Mouse (Mus musculus) 3T3-L1 (cell line): ENCODE measurements around the gene Ppp6r3.
"Not testable (repeated sequence)": the region's sequence is repeated elsewhere in the genome, so short reads cannot be mapped to it uniquely, and the experiment has no call there.

Source experiments
- DNase-seq: peaks from one replicate; pipeline ENCODE4 v3.0.0-alpha.2; 2015; ENCODE audit warnings: low read depth, low spot score

Ppp6r3 gene

DNA sequence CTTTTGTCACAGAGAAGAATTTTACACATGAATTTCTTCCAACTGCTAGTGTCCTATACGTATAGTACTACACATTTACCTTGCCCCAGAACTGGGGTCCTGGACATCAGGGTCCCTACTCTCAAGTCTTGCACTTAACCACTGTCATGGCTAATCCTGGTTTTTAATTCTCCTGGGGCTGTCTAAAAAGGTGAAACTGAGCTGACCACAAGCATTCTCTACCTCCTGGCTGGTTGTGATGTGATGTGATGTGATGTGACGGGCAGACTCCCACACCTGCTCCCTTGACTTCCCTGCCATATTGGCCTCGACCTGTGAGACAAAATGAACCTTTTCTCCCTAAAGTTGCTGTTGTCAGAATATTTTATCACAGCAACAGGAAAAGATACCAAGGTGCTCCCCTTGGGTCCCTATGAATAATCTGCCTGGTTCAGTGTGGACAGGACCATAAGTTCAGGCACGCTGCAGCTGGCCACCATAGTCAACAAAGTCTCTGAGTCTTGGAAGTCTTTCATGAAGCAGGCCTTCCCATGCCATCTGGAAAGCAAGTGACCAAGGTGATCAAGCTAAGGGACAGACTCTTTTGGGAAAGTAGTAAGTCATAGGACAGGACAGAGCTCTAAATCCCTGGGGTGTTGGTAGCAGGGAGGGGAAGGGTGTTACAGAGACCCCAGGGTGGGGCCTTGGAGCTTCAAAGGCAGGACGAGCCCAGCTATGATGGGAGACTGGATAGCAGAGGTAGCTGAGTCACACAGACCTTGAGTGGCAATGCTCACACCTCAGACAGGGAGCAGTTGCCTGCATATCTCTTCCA, 1.1 kb upstream of the Ppp6r3 start:
- DNase-seq = no peak

DNA sequence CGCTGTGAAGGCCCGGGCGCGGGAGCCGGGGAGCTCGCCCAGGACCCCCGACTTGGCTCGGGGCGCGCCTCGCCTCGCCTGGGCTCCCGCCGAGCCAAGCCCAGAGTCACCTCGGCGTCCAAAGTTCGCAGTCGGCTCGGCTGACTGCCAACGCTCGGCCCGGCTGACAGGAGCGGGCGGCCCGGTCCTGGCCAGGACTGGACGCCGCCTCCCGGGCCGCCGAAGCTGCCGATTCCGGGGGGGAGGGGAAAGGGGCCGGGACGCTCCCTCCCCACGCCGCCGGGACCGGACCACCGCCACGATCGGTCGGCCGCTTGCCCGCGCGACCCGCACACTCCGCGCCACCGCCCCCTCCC, 295 bp downstream of the Ppp6r3 start:
- no peak for DNase-seq

DNA sequence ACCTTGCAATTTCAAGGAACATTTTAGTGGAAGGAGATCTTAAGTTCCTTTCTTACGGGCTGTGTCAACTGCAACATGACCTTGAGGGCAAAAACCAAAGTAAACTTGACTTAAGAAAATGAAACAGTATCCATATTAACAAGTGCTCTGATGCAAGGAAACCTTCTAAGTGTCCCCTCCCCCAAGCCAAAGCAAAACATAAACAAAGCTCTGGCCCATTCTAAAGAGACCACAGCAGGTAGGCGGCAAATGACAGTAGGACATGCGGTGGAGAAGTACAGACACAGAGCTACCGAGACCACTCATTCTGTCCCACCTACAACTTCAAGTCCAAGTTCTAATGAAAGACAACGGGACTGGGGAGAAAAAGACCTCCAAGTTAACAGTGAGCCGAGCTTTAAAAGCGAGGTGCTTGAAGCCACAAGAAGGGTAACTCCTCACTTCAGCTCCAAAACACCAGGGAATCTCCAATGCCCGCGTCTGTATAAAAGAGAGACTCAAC, 905 bp downstream of the Ppp6r3 start:
- peak; percentile 48 for DNase-seq

DNA sequence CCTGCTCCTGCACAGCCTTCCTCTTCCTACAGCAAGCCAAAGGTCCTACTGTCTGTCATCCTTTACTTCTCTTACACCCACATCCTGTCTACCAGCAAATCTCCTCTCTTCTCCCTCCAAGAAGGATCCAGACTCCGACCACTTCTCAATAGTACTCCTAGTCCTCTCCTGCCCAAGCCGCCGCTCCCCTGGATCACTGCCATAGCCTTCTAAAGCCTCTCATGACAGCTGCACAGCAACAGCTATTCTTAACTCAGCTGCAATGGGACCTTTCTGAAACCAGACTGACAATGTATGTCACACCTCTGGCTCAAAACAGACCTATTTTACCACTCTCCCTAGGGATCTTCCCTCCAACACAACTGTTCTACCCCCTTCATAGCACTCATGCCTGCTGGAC, 11.2 kb downstream of the Ppp6r3 start:
- DNase-seq = no peak

DNA sequence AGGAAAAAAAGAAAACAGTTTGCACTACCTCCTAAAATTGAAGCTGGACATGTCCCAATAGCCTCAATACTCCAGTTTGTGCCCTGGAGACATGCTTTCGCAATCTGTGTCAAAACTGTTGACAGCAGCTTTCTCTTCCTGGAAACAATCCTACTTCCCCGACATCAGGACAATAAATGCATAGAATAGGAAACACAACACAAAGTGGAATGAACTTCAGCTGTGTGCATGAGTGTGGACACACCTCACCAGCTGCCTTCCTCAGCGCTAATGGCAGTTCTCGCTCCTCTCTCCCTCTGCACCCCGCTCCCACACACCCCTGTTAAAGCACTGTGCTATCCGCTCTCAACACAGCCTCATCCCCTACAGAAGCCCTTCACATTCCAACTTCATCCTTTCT, 12.8 kb downstream of the Ppp6r3 start:
- peak; percentile 78 for DNase-seq

DNA sequence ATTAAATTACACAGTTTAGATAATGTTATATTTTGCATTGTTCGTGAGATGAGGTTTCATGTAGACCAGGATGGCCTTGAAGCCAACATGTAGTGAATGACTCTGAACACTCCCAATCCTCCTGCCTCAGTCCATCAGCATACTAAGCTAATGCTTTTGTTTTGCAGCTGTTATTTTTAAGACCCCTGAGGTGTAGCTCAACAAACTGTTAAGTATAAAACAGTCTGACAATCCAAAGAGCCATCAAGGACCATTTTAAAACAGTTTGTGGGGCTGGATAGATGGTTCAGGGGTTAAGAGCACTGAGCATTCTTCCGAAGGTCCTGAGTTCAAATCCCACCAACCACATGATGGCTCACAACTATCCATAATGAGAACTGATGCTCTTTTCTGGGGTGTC, 13.3 kb downstream of the Ppp6r3 start:
- DNase-seq = no peak

GRCm38 (mm10) chr19:3556169-3556827, 19.3 kb downstream of the Ppp6r3 start:
- no peak for DNase-seq

DNA sequence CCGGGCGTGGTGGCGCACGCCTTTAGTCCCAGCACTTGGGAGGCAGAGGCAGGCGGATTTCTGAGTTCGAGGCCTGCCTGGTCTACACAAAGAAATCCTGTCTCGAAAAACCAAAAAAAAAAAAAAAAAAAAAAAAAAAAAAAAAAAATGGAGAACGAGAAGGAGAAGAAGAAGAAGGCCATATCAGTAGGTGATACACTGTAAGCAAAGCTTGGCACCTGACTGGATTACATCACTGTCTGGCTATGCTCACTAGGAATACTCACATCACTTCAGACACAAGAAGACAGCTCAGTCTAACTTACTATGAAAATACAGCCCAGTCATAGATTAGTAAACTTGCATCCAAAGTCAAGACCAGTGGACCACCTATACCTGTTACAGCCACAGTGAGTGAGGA, 20.8 kb downstream of the Ppp6r3 start:
- no peak for DNase-seq

DNA sequence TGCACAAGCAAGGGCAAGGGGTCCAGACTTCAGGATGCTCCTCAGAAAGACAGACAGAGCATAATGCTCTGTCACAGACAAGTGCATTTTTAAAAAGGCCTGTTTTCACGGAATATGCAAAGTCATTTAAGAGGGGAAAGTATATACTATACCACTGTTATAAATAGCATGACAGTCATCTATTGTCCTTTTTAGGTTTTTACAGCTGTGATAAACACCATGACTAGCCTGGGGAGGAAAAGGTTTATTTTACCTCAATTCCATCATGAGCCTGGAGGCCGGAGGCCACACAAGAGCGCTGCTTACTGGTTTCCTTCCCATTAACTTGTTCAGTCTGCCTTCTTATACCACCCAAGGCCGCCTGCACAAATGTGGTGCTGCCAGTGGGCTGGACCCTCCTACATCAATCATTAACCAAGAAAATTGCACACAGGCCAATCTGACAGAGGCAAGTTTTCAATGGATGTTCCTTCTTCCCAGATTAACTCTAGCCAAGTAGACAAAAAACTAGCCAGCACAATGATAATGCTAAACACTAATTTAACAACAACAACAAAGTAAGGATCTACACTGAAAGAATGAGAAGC, 23.9 kb downstream of the Ppp6r3 start:
- no peak for DNase-seq

DNA sequence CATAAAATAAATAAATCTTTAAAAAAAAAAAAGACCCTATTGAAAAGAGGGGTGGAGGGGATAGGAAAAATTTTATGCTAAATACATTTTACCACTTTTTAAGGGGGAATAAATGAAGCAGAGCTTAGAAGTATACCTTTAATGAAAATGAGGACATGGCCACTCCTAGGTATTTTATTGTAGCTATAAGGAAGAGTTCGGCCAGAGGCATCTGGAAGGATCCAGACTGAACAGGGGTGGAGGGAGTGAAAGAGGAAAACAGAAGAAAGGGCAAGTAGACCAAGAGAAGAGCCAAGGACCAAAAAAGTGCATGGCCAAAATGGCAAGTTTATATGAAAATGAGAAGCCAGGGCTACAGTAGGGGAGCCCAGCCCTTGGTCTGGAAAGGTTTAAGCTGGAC, 25.4 kb downstream of the Ppp6r3 start:
- no peak for DNase-seq

DNA sequence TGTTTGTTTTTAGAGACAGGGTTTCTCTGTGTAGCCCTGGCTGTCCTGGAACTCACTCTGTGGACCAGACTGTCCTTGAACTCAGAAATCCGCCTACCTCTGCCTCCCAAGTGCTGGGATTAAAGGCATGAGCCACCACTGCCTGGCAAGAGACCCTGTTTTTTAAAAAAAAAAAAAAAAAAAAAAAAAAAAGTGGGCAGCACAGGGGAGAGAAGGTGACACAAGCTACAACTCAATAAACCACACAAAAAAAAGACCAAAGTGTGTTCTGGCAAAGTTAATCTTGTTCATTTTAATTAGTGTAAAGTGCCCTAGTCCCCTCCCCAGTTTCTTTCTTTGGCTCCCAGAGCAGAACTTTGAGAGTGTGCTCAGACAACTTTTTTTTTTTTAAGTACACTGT, 26.3 kb downstream of the Ppp6r3 start:
- no peak for DNase-seq

DNA sequence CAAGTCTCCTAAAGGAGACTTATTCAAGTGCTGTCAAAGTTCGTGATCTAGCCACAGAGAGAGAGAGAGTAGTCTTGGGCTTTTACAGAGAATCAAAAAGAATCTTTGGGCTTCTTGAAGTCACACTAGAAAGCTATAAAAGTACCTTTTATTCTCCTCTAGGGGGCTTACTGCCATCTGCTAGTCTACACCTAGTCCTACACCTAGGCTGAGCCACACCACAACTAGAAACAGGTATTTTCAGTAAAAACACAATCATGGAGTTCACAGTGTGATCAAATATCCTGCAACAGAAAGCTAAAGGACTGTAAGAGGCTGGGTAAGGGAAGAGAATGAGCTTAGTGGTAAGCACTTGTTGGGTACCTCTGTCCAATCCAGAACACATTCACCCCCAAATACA, 27.2 kb downstream of the Ppp6r3 start:
- DNase-seq = no peak

- DNase-seq = no peak
Observed at GRCm38 (mm10) chr19:3544995-3545394, 30.6 kb downstream of the Ppp6r3 start.

DNA sequence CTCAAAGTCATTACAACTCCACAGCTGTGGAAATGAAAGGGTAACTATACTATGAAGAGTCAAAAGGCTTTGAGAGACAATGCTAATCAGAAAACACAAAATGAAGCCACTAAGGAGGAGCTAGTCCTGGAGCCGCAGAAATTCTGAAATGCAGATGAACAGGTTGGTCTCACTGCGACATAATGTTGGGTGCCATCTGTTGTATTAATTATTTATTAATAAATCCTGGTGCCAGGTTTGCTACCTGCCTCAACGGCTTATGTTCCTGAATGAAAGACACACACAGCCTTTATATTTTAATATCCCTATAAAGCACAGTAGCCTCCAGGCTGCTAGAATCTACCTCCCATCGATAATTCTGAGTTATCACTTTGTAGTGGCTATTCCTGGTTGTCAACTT, 33.0 kb downstream of the Ppp6r3 start:
- no peak for DNase-seq

DNA sequence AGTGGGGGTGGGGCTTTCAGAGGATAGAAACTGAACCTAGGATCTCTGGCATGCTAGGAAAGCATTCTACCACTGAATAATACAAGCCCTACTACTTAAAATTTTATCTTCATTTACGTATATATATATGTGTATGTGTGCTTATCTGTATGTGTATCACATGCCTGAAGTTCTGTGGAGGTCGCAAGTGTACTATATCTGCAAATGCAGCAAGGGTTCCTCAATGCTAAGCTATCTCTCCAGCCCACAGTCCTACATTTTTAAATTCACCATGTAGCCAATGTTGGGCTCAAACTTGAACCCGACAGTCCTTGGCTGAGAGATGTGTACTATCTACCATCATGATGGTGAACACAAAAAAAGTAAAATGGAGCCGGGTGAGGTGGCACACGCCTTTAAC, 34.6 kb downstream of the Ppp6r3 start:
- DNase-seq = no peak

DNA sequence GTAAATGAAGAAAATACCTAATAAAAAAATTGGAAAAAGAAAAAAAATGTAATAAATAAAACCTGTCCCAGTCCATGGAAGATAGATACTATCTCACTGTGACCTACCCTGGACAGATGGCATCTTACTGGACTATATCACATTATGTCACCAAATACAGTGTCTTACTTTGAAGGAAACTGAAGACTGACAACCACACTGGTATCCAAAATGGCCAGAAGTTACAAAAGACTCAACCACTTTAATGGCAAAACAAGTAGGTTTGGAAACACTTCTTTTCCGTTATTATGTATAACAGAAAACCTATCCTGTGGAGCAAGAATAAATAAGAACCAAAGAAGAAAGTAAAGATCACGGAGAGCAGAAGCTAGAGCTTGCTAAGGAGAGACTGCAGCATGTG, 35.3 kb downstream of the Ppp6r3 start:
- DNase-seq = no peak

- no peak for DNase-seq
Observed at GRCm38 (mm10) chr19:3539456-3539855, 36.1 kb downstream of the Ppp6r3 start.

DNA sequence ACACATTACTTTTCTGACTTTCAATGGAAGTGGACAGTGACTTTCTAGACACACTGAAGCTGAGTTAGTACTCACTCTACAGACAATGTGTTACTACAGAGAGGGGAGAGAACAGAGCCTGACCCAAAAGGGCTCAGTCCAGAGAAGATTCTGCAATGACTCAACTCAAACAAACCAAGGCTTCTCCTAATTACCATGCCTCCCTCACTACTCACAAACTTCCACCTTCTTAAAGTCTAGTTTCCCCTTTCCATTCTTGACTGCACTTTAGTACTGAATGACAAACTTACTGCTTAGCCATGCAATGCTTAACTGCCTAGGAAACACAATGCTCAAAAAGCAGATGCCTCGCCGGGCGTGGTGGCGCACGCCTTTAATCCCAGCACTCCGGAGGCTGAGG, 37.9 kb downstream of the Ppp6r3 start:
- DNase-seq = no peak

DNA sequence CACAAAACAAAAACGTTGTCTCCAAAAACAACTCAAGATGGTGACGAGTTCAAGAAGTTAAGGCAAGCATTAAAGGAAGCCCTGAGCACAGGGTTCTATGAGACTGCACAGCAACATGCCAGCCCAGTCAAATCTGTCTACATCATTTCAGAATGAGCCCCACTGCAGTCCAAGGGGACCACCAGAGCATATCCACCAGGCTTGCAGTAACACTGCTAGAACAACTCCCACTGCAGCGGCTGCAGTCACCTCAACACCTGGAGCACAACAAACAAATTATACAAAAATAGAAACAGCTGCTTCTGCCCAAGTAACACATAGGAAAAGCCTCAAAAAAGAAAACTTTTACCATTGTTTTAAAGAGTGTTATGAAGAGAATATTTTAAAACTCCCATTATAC, 40.6 kb downstream of the Ppp6r3 start:
- no peak for DNase-seq

GRCm38 (mm10) chr19:3533266-3533966, 42.1 kb downstream of the Ppp6r3 start:
- DNase-seq = not testable (repeated sequence)

DNA sequence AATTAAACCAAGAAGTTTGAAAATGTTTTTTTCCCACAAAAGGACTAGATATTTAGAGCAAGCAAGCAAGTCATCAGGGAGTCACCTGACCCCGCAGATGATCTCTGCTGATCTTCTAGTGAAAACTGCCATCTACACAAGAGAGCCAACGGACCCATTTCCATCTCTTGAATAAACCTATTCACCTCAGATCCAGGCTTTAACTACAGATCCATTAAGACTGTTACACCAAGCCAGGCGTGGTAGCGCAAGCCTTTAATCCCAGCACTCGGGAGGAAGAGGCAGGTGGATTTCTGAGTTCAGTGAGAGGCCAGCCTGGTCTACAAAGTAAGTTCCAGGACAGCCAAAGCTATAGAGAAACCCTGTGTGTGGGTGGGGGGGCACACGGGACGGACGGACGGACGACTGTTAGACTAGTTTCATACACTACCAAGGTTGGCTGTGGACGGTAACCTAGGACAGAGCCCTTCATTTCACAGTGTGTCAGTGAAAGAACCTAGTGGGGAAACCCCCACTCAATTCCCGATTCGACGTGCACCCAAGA, 42.8 kb downstream of the Ppp6r3 start:
- no peak for DNase-seq

DNA sequence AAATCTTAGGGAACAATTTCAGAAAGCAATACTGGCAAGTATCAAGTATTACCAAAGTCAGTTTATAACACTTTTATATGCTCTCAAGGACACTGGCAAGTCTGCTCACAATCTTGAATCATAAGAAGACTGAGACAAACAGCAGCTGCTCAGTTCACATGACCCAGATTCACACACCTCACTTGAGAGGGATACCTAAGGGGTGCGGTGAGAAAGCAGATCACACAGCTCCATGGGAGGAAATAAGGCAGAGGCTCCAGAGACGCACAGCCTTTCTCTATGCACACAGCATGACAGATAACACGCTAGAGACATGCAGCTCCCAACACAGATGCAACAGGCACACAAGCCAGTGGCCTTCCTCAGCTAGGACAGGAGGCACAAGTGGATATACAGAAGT, 45.8 kb downstream of the Ppp6r3 start:
- DNase-seq = no peak
